Comparison of ENCODE assay signal across 9 mouse cellular contexts in the genomic region with DNA sequence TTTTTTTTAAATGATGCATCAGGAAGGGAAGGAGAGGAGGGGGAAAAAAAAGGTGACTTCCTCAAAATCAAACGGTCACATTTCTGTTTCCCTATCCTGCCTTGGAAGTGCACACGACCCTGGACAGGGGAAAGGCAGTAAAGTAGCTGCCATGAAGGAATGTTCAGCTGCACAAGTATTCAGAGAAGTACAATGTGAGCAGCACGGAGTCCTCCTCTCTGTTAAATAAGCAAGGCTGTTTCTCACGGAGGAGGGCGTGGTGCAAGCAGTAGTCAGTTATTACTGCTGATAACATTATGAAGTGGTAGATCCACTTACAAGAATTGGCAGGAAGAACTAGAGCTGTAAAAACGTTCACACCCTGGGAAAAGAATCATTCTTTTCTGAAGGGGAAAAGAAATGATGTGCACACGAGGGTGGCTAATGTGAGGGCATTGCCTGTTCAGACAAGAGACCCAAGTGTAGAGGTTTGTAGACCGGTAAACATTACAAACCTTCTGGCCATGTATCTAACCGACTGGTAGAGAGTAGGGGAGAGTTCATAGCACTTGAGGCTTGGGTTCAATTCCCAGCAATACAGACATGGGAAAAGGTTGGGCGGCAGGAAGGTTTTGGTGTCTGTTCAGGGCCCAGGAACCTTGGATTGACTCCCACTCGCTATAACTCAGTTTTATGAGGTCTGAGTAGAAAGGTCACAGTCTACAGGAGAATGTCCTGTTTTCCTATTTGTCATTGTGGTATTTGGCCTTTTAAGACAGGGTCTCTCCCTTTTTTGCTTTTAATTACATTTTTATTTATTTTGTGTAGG. TPM values are rescaled to one million over a fixed set of nuclear protein-coding genes. Genes with fewer than 3 reads are reported as not detected.
DNase-seq lines count a peak whose midpoint lies in the region; ATAC-seq and TF ChIP-seq lines count a peak whose summit lies in the region.
"Had no signal": no experiment of that assay in that cellular context is flagged by ENCODE, and none has a peak within 500 bp of the region (broad histone marks: within the 10 kb centered on the region; RNA-seq: fewer than 3 reads in every experiment).

No protein-coding gene starts in this region.

- peak overlapping the region; percentile 44; the same call in 1 of the 2 replicates for H3K27ac ChIP-seq in kidney, adult 2 months (ENCODE audit: insufficient read depth, low read depth, low read length)
- peak overlapping the region; percentile 43; the same call in 1 of the 2 replicates for H3K27ac ChIP-seq in limb, embryonic 15.5 days
- H3K27ac ChIP-seq in midbrain, embryonic 15.5 days: no peak overlapping the region

- H3K27me3 ChIP-seq in kidney, adult 2 months (replicated peaks; ENCODE audit: control insufficient read depth, insufficient read depth, low read length): no peaks in the 10 kb centered on the region
- no peaks in the 10 kb centered on the region for H3K27me3 ChIP-seq in limb, embryonic 15.5 days
- H3K27me3 ChIP-seq in midbrain, embryonic 15.5 days (replicated peaks): no peaks in the 10 kb centered on the region

- ATAC-seq in limb, embryonic 15.5 days (ENCODE audit: insufficient number of reproducible peaks, low FRiP score, low TSS enrichment, low read depth): no peak
- ATAC-seq in megakaryocyte progenitor cell, adult 5-6 weeks (replicated peaks; ENCODE audit: poor library complexity): peak; percentile 73
- no peak for ATAC-seq in midbrain, embryonic 15.5 days (replicated peaks)

- no peak for TF ChIP-seq CTCF in kidney, adult 2 months (conservative IDR thresholded peaks at IDR 0.05; ENCODE audit: insufficient read depth, insufficient read length, low read depth, low read length)

- H3K4me3 ChIP-seq in kidney, adult 2 months (ENCODE audit: insufficient read depth, low read depth, low read length): no peak overlapping the region
- no peak overlapping the region for H3K4me3 ChIP-seq in limb, embryonic 15.5 days
- H3K4me3 ChIP-seq in midbrain, embryonic 15.5 days: no peak overlapping the region

- DNase-seq in kidney, adult 2 months: peak; percentile 38
- no peak for DNase-seq in kidney, postnatal 10 days
- DNase-seq in c-Kit-positive CD71-positive TER-119-negative erythroid progenitor cells, embryonic 14.5 days (ENCODE audit: low read depth): peak; percentile 52
- no peak for DNase-seq in left cerebral cortex, postnatal 4 days
- DNase-seq in right cerebral cortex, postnatal 36 days (ENCODE audit: low spot score in 2 of 2): no peak
- DNase-seq: cerebellum, postnatal 36 days had no signal

- H3K9ac ChIP-seq in limb, embryonic 15.5 days: no peak overlapping the region
- H3K9ac ChIP-seq in midbrain, embryonic 15.5 days: no peak overlapping the region

- no peaks in the 10 kb centered on the region for H3K9me3 ChIP-seq in limb, embryonic 15.5 days
- no peaks in the 10 kb centered on the region for H3K9me3 ChIP-seq in midbrain, embryonic 15.5 days

- intact Hi-C loops in left cerebral cortex, postnatal 4 days (cut with DNase I): no loop called here

- H3K4me2 ChIP-seq in limb, embryonic 15.5 days: no peak overlapping the region
- no peak overlapping the region for H3K4me2 ChIP-seq in midbrain, embryonic 15.5 days

- WGBS in kidney, adult 2 months: 30% methylated on average over 11 of the region's 11 CpGs
- WGBS in limb, embryonic 15.5 days: 48% methylated on average over 11 of the region's 11 CpGs
- 81% methylated on average over 11 of the region's 11 CpGs for WGBS in midbrain, embryonic 15.5 days

- no peaks in the 10 kb centered on the region for H3K36me3 ChIP-seq in kidney, adult 2 months (ENCODE audit: control insufficient read depth, insufficient read depth, low read length)
- H3K36me3 ChIP-seq in limb, embryonic 15.5 days: no peaks in the 10 kb centered on the region
- H3K36me3 ChIP-seq in midbrain, embryonic 15.5 days (replicated peaks): no peaks in the 10 kb centered on the region

- no peaks in the 10 kb centered on the region; the same call in 1 of the 2 replicates for H3K4me1 ChIP-seq in kidney, adult 2 months (ENCODE audit: control insufficient read depth, insufficient read depth, low read length)
- H3K4me1 ChIP-seq in limb, embryonic 15.5 days: peaks cover 21% of the 10 kb centered on the region
- no peaks in the 10 kb centered on the region for H3K4me1 ChIP-seq in midbrain, embryonic 15.5 days

- no peak for TF ChIP-seq POLR2A in kidney, adult 2 months (IDR thresholded peaks at IDR 0.05; ENCODE audit: low read depth, low read length)

RNA-seq across cellular contexts. Expression of gene Iqgap1, which starts 1.7 kb away (rescaled TPM):
- polyA plus RNA-seq in kidney, adult 2 months (2012; rRNA removed): 38.1 and 42.0 TPM in 2 replicates
- polyA plus RNA-seq in limb, embryonic 15.5 days (2015; fragmentation: Nextera tagmentation; extraction: Ambion mirVana): 98.9 and 103 TPM in 2 replicates
- 90.5 and 94.3 TPM in 2 replicates for total RNA-seq in megakaryocyte progenitor cell, adult 5-6 weeks (2015)
- total RNA-seq in megakaryocyte progenitor cell, adult 5-6 weeks (2017): 81.0 and 113 TPM in 2 replicates
- 22.0 and 22.1 TPM in 2 replicates for polyA plus RNA-seq in midbrain, embryonic 15.5 days (2015; fragmentation: Nextera tagmentation; extraction: Ambion mirVana)
- 10 to 100 TPM; 40.9 to 43.2 TPM for total RNA-seq in left cerebral cortex, postnatal 4 days (2021)

RNA-seq across cellular contexts. Expression of gene Zscan2, which starts 36.6 kb away (rescaled TPM):
- polyA plus RNA-seq in kidney, adult 2 months (2012; rRNA removed): 5.2 and 5.4 TPM in 2 replicates
- polyA plus RNA-seq in limb, embryonic 15.5 days (2015; fragmentation: Nextera tagmentation; extraction: Ambion mirVana): 2.3 and 2.6 TPM in 2 replicates
- 3.5 and 3.7 TPM in 2 replicates for total RNA-seq in megakaryocyte progenitor cell, adult 5-6 weeks (2015)
- total RNA-seq in megakaryocyte progenitor cell, adult 5-6 weeks (2017): 6.7 and 10.0 TPM in 2 replicates
- polyA plus RNA-seq in midbrain, embryonic 15.5 days (2015; fragmentation: Nextera tagmentation; extraction: Ambion mirVana): 4.8 and 4.9 TPM in 2 replicates
- 10 to 100 TPM; 20.3 to 21.3 TPM for total RNA-seq in left cerebral cortex, postnatal 4 days (2021)

Comparison
In these comparisons a context has a peak if more than half of its experiments do, and no peak if none do; other contexts are left out.
1. DNase-seq: peak in kidney, adult 2 months (single experiment) and c-Kit-positive CD71-positive TER-119-negative erythroid progenitor cells, embryonic 14.5 days (single experiment); none in kidney, postnatal 10 days (single experiment), left cerebral cortex, postnatal 4 days (single experiment) and right cerebral cortex, postnatal 36 days (0 of 2).